Mouse (Mus musculus) myocyte (in vitro differentiated cells): Measurements from ENCODE around the gene Itgav.

Source experiments
- CEBPB ChIP-seq: IDR thresholded peaks from 2 replicates; pipeline ENCODE4 v1.6.1; 2011; ENCODE audit warnings: mild to moderate bottlenecking, moderate library complexity; ENCODE audit not compliant: poor library complexity, insufficient read depth, severe bottlenecking
- E2F4 ChIP-seq: IDR thresholded peaks from one replicate; pipeline ENCODE4 v1.6.1; 2011; ENCODE audit warnings: mild to moderate bottlenecking, control low read depth, moderate library complexity; ENCODE audit not compliant: insufficient read depth
- MAX ChIP-seq: IDR thresholded peaks from one replicate; pipeline ENCODE4 v1.6.1; 2011; ENCODE audit warnings: low read depth, mild to moderate bottlenecking, control low read depth
- MYOD1 ChIP-seq, 3 experiments: IDR thresholded peaks; one replicate each; pipeline ENCODE4 v1.6.1; 2011; ENCODE audit warnings: control low read depth in 2 of 3, low read depth in 2 of 3, mild to moderate bottlenecking in 2 of 3, moderate library complexity in 1 of 3; ENCODE audit not compliant: insufficient read length in 2 of 3, control insufficient read depth in 1 of 3
- MYOG ChIP-seq, 3 experiments: IDR thresholded peaks; one replicate each; pipeline ENCODE4 v1.6.1; 2011; ENCODE audit warnings: control low read depth in 2 of 3, low read depth in 2 of 3, mild to moderate bottlenecking in 2 of 3; ENCODE audit not compliant: insufficient read length in 2 of 3, control insufficient read depth in 1 of 3, insufficient read depth in 1 of 3
- POLR2A ChIP-seq: IDR thresholded peaks from one replicate; pipeline ENCODE4 v1.6.1; 2011; ENCODE audit warnings: low read depth, mild to moderate bottlenecking, control low read depth, moderate library complexity; ENCODE audit not compliant: insufficient read length
- POLR2AphosphoS2 ChIP-seq: IDR thresholded peaks from one replicate; pipeline ENCODE4 v1.6.1; 2011; ENCODE audit warnings: low read depth, control low read depth; ENCODE audit not compliant: insufficient read length
- REST ChIP-seq: IDR thresholded peaks from one replicate; pipeline ENCODE4 v1.6.1; 2011; ENCODE audit warnings: mild to moderate bottlenecking, control low read depth, moderate library complexity; ENCODE audit not compliant: insufficient read depth, insufficient read length
- SRF ChIP-seq: IDR thresholded peaks from one replicate; pipeline ENCODE4 v1.6.1; 2011; ENCODE audit warnings: low read depth; ENCODE audit not compliant: control insufficient read depth, insufficient read length
- TCF12 ChIP-seq: IDR thresholded peaks from one replicate; pipeline ENCODE4 v1.6.1; 2011; ENCODE audit warnings: mild to moderate bottlenecking, control low read depth; ENCODE audit not compliant: poor library complexity, insufficient read depth, severe bottlenecking
- USF1 ChIP-seq: IDR thresholded peaks from one replicate; pipeline ENCODE4 v1.6.1; 2011; ENCODE audit warnings: low read depth, mild to moderate bottlenecking, control low read depth, moderate library complexity

DNA sequence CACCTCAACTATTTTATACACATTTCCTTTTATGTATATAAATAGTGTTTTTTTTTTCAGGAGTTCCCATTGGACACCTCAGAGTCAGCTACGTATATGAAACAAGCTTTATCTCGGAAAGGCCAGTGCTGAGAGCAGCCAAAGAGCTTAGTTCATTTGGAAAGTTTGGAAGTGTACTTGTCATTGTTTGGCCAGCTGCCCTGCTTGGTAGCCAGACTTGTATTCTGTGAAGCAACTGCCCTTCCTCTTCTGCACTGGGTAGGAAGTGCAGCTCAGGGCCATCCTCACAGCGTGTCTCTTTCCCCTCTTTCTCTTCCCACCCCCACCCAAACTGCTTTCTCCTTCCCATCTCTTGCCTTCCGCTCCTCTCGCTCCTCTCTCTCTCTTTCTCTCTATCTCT is 5.1 kb downstream of the Itgav start:
- TF ChIP-seq MYOG (IDR thresholded peaks at IDR 0.05; ENCODE audit: control insufficient read depth in 1 of 3, insufficient read depth in 1 of 3, insufficient read length in 2 of 3, low read depth in 2 of 3) (no peak), POLR2AphosphoS2 (no peak), CEBPB (no peak), MAX (no peak), TCF12 (no peak), REST (no peak), POLR2A (no peak), USF1 (no peak), E2F4 (no peak), MYOD1 (IDR thresholded peaks at IDR 0.05; ENCODE audit: control insufficient read depth in 1 of 3, insufficient read length in 2 of 3, low read depth in 2 of 3) (no peak), SRF (no peak)
